Mouse (Mus musculus) bone marrow macrophage, adult 2 months (primary cell): ENCODE data around the gene Col5a3. TPM values are rescaled to one million over a fixed set of nuclear protein-coding genes. Genes with fewer than 3 reads are reported as not detected.
A peak's percentile ranks its signal among the peaks of the same experiment; 100 is the strongest.

ENCODE experiments used
- H3K27ac ChIP-seq: 2 replicates; pipeline ENCODE4 v1.5.1; 2012; ENCODE audit warnings: low read depth, low read length; ENCODE audit not compliant: insufficient read depth
- H3K4me1 ChIP-seq: 2 replicates; pipeline ENCODE4 v1.6.1; 2012; ENCODE audit warnings: low read length; ENCODE audit not compliant: control insufficient read depth, insufficient read depth
- H3K4me3 ChIP-seq: 2 replicates; pipeline ENCODE4 v1.5.1; 2012; ENCODE audit warnings: mild to moderate bottlenecking, low read length, moderate library complexity; ENCODE audit not compliant: insufficient read depth
- CTCF ChIP-seq: IDR thresholded peaks from 2 replicates; pipeline ENCODE4 v1.5.1; 2012; ENCODE audit warnings: low read depth, mild to moderate bottlenecking, low read length, moderate library complexity
- POLR2A ChIP-seq: IDR thresholded peaks from 2 replicates; pipeline ENCODE4 v1.6.1; 2012; ENCODE audit warnings: mild to moderate bottlenecking, low read depth, low read length, borderline replicate concordance
- polyA plus RNA-seq: library from polyadenylated mRNA; stranded (reverse); fragments of >200 nt; gene quantifications from 2 replicates; pipeline ENCODE4 v1.2.4, GENCODE M21; 2012; ENCODE audit not compliant: missing spikeins, insufficient read depth, insufficient read length

Gene Col5a3
- polyA plus RNA-seq, 1 experiment = 0.15 TPM

GRCm38 (mm10) chr9:20834881-20835280, 20.0 kb upstream of the Col5a3 start:
- Histone ChIP-seq H3K4me1 (no peaks in the 10 kb centered on the region), H3K4me3 (no peak overlapping the region), H3K27ac (no peak overlapping the region)
- no peak for TF ChIP-seq POLR2A
- TF ChIP-seq CTCF = no peak

- no peaks in the 10 kb centered on the region for H3K4me1 ChIP-seq
- TF ChIP-seq CTCF (peak; percentile 79), POLR2A (no peak)
- no peak overlapping the region for H3K4me3 ChIP-seq
- H3K27ac ChIP-seq = no peak overlapping the region
Observed at GRCm38 (mm10) chr9:20830901-20831643, 16.2 kb upstream of the Col5a3 start.

DNA sequence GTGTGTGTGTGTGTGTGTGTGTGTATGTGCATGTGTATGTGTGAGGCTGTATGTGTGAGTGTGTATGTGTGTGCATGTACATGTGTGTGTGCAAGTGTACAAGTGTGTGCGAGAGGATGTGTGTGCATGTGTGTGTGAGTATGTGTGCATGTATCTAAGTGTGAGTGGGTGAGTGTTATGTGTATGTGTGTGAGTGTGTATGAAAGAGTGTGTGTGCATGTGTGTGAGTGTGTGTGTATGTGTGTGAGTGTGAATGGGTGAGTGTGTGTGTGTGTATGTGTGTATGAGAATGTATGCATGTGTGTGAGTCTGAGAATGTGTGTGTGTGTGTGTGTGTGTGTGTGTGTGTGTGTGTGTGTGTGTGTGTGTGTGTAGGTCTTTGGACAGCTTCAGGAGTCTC, 13.3 kb upstream of the Col5a3 start:
- Histone ChIP-seq H3K4me3 (no peak overlapping the region), H3K27ac (no peak overlapping the region), H3K4me1 (no peaks in the 10 kb centered on the region)
- TF ChIP-seq POLR2A = no peak
- TF ChIP-seq CTCF = no peak

DNA sequence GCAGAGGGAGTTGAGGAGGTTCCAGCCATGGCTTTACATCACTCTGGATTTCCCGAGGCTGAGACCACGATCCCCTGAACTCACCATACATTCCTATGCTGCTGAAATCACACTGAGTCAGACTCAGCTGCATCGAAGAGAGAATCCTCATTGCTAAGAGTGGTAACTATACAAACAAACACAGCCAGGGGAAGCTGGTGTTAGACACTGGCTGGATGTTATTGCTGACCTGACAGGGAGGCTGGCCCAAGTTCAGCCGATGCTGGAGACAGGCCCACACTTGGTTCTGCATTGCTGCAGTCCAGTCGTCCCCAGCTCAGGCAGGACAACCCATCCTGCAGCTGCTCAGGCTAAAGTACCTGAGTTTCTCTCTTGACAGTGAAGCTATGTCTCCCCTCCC, 10.9 kb upstream of the Col5a3 start:
- no peak overlapping the region for H3K4me3 ChIP-seq
- TF ChIP-seq POLR2A = no peak
- no peak for TF ChIP-seq CTCF
- no peaks in the 10 kb centered on the region for H3K4me1 ChIP-seq
- H3K27ac ChIP-seq = no peak overlapping the region

- no peak overlapping the region for H3K27ac ChIP-seq
- no peak for TF ChIP-seq POLR2A
- TF ChIP-seq CTCF = no peak
- no peak overlapping the region for H3K4me3 ChIP-seq
- H3K4me1 ChIP-seq = no peaks in the 10 kb centered on the region
Observed at GRCm38 (mm10) chr9:20822821-20823220, 8.0 kb upstream of the Col5a3 start.

- TF ChIP-seq POLR2A (no peak), CTCF (no peak)
Observed at GRCm38 (mm10) chr9:20820001-20820400, 5.1 kb upstream of the Col5a3 start.

GRCm38 (mm10) chr9:20818236-20818635, 3.4 kb upstream of the Col5a3 start, which contains the start of gene Rdh8:
TSS of gene Rdh8 (plus strand) at chr9:20818503.
- Histone ChIP-seq H3K4me3 (no peak within 1 kb of the TSS), H3K4me1 (no peaks in the 10 kb centered on the region)
- TF ChIP-seq POLR2A (no peak), CTCF (no peak)

More at GRCm38 (mm10) chr9:20820001-20820400, 5.1 kb upstream of the Col5a3 start:
- Histone ChIP-seq H3K27ac (no peak overlapping the region), H3K4me1 (no peaks in the 10 kb centered on the region), H3K4me3 (no peak overlapping the region)

DNA sequence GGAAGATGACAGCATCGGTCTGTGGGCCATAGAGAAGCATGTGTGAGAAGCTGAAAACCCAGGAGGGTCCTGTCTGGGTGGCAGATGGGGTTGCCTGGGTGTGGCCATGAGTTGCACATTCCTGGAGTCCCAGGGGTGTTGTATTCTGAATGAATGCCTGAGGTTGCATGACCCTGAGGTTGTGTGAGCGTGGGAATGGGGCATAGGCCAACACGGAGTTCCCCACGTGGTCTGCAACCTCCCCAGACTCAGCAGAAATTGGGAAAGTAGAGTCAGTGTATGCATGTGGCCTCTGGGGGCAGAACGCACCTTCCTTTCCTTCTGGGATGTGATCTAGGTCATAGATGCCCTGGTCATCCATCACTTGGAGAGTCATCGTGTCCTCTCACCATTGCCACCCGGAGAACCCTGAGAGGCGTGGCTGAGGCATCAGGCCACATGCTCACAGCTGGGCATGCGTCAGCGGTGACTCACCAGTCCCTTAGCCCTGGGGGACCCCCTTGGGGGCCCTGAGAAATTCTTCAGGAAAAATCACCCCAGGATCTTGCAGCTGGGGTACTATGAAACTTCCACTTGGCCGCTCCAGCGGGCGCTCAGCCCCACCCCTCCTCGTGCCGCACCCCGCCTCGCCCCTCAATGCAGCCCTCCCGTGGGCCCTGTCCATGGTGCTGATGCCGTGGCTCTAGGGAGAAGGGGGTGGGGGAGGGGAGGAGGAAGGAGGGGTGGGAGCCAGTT, 2.2 kb downstream of the Col5a3 start:
- H3K27ac ChIP-seq = no peak overlapping the region
- TF ChIP-seq CTCF (no peak), POLR2A (no peak)

More at GRCm38 (mm10) chr9:20818236-20818635, 3.4 kb upstream of the Col5a3 start, which contains the start of gene Rdh8:
- H3K27ac ChIP-seq = no peak within 1 kb of the TSS

DNA sequence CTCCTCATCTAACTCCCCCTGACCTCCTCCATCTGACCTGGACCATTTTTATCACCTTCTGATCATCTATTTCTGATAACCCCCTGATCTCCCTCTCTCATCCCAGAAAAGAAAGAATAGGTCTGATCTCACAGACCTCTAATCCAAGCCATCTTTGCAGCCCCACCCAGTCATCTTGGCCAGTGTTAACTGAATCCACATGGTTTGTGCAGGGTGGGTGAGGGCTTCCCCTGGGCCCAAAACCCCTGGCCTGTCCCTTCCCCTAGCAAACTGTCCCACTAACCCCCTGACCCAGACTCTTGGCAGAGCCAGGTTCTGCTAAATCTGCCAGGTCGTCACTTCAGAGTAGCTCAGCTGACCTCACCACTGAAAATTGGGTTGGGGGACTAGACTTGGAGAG, 4.1 kb downstream of the Col5a3 start:
- no peak for TF ChIP-seq POLR2A
- no peak for TF ChIP-seq CTCF
- Histone ChIP-seq H3K4me3 (no peak overlapping the region), H3K4me1 (no peaks in the 10 kb centered on the region), H3K27ac (no peak overlapping the region)

More for the DNA sequence above, 2.2 kb downstream of the Col5a3 start:
- no peaks in the 10 kb centered on the region for H3K4me1 ChIP-seq
- no peak overlapping the region for H3K4me3 ChIP-seq

DNA sequence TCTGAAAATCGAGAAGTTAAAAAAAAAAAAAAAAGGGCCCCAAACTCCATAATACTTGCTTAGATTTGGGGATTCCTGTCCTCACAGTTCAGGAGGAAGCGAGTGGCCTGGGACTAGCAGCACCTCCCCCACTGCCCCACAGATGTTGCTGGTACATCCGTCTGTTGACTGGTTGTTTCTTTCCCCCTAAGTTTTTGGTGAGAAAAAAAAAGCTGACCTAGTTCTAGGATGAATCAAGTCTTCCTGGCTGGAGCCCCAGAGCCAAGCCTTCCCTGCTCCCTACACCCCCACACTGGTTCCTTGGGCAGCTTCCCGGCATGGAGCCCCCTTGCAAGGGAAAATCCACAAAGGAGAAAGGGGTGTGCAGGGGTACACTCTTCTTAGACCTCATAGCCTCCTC, 4.6 kb downstream of the Col5a3 start:
- TF ChIP-seq CTCF = no peak
- TF ChIP-seq POLR2A = no peak
- H3K4me3 ChIP-seq = no peak overlapping the region
- H3K4me1 ChIP-seq = no peaks in the 10 kb centered on the region
- no peak overlapping the region for H3K27ac ChIP-seq
